Comparison of ENCODE assay signal across 17 mouse cellular contexts in genomic region chr10:69601471-69601870, GRCm38 (mm10).
"Had no signal": no experiment of that assay in that cellular context is flagged by ENCODE, and none has a peak within 500 bp of the region (broad histone marks: within the 10 kb centered on the region; RNA-seq: fewer than 3 reads in every experiment).

No protein-coding gene starts in this region.

- H3K27ac ChIP-seq: neural tube, embryonic 12.5 days; neural tube, embryonic 13.5 days; neural tube, embryonic 15.5 days; stomach, embryonic 15.5 days; stomach, postnatal 0 days had no signal

- H3K36me3 ChIP-seq: stomach, embryonic 15.5 days had no signal

- H3K4me3 ChIP-seq: neural tube, embryonic 12.5 days; neural tube, embryonic 13.5 days; neural tube, embryonic 15.5 days; stomach, embryonic 15.5 days had no signal

- DNase-seq: retina, postnatal 1 day; right cerebral cortex, adult 18-20 months; right cerebral cortex, postnatal 14 days; right cerebral cortex, postnatal 25 days; right cerebral cortex, postnatal 4 days; spleen, adult 18-20 months; thymus, adult 18-20 months; thymus, adult 2 months; thymus, postnatal 14 days; thymus, postnatal 25 days; thymus, postnatal 36 days; thymus, postnatal 4 days had no signal

- H3K27me3 ChIP-seq: neural tube, embryonic 12.5 days; neural tube, embryonic 13.5 days; neural tube, embryonic 15.5 days; stomach, embryonic 15.5 days had no signal

- H3K9ac ChIP-seq: neural tube, embryonic 12.5 days; neural tube, embryonic 13.5 days; neural tube, embryonic 15.5 days; stomach, embryonic 15.5 days had no signal

- H3K4me2 ChIP-seq: neural tube, embryonic 12.5 days; neural tube, embryonic 13.5 days; neural tube, embryonic 15.5 days; stomach, embryonic 15.5 days had no signal

- H3K4me1 ChIP-seq: stomach, embryonic 15.5 days had no signal

- H3K9me3 ChIP-seq: neural tube, embryonic 12.5 days; neural tube, embryonic 13.5 days; neural tube, embryonic 15.5 days; stomach, embryonic 15.5 days had no signal
